Mouse (Mus musculus) olfactory bulb, adult 2 months (tissue): Measurements from ENCODE around the gene Lcat.

Experiments used
- CTCF ChIP-seq: fragments of 200-500 bp; IDR thresholded peaks from 2 replicates; pipeline ENCODE4 v1.5.1; 2012; ENCODE audit warnings: low read depth, mild to moderate bottlenecking, low read length, moderate library complexity; ENCODE audit not compliant: insufficient read depth
- POLR2A ChIP-seq: fragments of 200-500 bp; IDR thresholded peaks from 2 replicates; pipeline ENCODE4 v1.6.1; 2012; ENCODE audit warnings: mild to moderate bottlenecking, low read depth, low read length, moderate library complexity; ENCODE audit not compliant: insufficient read depth

DNA sequence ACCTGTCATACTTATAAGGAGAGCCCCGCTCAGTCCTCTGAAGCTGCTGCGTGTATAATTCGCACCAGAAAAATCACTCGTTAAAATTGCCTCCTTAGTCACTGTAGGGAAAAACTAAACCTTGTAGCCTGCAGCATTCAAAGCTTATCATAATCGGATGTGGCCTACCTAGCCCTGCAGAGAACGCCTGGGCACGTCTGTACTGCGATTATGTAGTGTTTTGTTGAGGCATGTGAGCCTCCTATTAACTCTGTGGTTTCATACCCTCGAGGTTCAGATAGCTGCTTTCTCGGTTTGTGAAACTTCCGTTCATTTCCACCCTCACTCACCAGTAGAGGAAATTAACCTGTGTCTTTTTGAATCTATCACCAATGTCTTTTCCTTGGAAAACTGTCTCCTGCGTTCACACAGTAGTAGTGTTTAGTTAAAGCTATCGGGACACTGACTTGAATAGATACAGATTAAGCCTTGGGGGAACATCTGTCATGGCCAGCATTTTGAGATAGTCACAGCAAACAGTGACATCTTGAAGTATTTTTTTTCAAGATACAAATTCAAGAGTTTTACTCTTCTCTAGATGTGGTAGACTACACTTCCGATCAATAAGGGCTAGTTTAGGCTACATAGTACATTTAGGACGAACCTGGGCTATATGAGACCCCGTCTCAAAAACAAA, 42.1 kb downstream of the Lcat start:
- no peak for TF ChIP-seq POLR2A
- no peak for TF ChIP-seq CTCF
